Mouse (Mus musculus) stomach, embryonic 14.5 days (tissue): ENCODE results near the gene Ikzf1. TPM values are rescaled to one million over a fixed set of nuclear protein-coding genes. Genes with fewer than 3 reads are reported as not detected.

Experiments used
- ATAC-seq: fragments of 200-750 bp; cut with Nextera tagmentation; 2 replicates; pipeline ENCODE4 v1.8.0; 2017; ENCODE audit warnings: low read depth, moderate TSS enrichment; ENCODE audit not compliant: insufficient number of reproducible peaks, insufficient read depth, low FRiP score
- H3K27ac ChIP-seq: fragments of 300-500 bp; sonication (generic); 2 replicates; pipeline ENCODE4 v1.5.1; 2014; ENCODE audit warnings: mild to moderate bottlenecking, low read length, moderate library complexity, mixed read lengths
- H3K27me3 ChIP-seq: fragments of 300-500 bp; sonication (generic); 2 replicates; pipeline ENCODE4 v1.6.1; 2014; ENCODE audit warnings: low read length, control low read depth, mixed read lengths; ENCODE audit not compliant: control insufficient read depth, insufficient read depth
- H3K36me3 ChIP-seq: fragments of 300-500 bp; sonication (generic); 2 replicates; pipeline ENCODE4 v1.6.1; 2014; ENCODE audit warnings: mild to moderate bottlenecking, control low read depth, low read length, moderate library complexity, mixed read lengths; ENCODE audit not compliant: control insufficient read depth, insufficient read depth
- H3K4me1 ChIP-seq: fragments of 300-500 bp; sonication (generic); 2 replicates; pipeline ENCODE4 v1.6.1; 2014; ENCODE audit warnings: low read length, control low read depth, mixed read lengths; ENCODE audit not compliant: control insufficient read depth, insufficient read depth
- H3K4me2 ChIP-seq: fragments of 300-500 bp; sonication (generic); replicated peaks from 2 replicates; pipeline ENCODE4 v1.6.1; 2014; ENCODE audit warnings: low read depth, low read length, control low read depth
- H3K4me3 ChIP-seq: fragments of 300-500 bp; sonication (generic); 2 replicates; pipeline ENCODE4 v1.5.1; 2014; ENCODE audit warnings: low read depth, low read length, control low read depth
- H3K9ac ChIP-seq: fragments of 300-500 bp; sonication (generic); replicated peaks from 2 replicates; pipeline ENCODE4 v1.6.1; 2014; ENCODE audit warnings: low read depth, mild to moderate bottlenecking, control low read depth, low read length, moderate library complexity, mixed read lengths
- H3K9me3 ChIP-seq: fragments of 300-500 bp; sonication (generic); 2 replicates; pipeline ENCODE4 v1.6.1; 2016; ENCODE audit warnings: low read depth, low read length, control low read depth; ENCODE audit not compliant: control insufficient read depth
- WGBS: fragments of 180-500 bp; shearing (Covaris S2); extraction: QIAGEN DNeasy Blood & Tissue Kit; methylation state at CpG from one replicate; pipeline ENCODE4 v1.1.7; 2014; 5-methylcytosine and 5-hydroxymethylcytosine counted together
- polyA plus RNA-seq: library from polyadenylated mRNA; unstranded; fragments of >200 nt; fragmentation: Nextera tagmentation; extraction: Ambion mirVana; gene quantifications from 2 replicates; pipeline ENCODE4 v1.2.1, GENCODE M21; 2014

Gene Ikzf1
- polyA plus RNA-seq, 1 experiment from 2014 or later, result 2.2 TPM

DNA sequence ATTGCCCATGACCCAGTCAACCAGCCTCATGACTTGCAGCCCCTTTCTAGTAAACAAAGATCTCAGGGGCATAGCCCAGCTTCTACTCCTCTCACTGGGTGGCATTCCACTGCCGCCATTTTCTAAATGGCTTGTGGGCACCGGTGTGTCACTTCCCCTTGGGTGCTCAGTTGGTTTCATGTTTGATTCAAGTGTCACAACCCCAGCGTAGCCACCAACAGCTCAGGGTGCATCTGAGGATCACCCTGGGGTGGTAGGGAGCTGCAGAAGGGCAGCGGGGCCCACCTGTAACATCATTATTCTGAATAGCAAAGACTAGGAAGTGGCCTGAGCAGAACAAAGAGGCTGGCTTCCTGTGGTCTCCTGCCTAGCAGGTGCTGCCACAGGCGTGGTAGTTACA lies 66.3 kb downstream of the Ikzf1 start:
- no peaks in the 10 kb centered on the region for H3K4me1 ChIP-seq
- no peak overlapping the region for H3K4me2 ChIP-seq
- H3K27ac ChIP-seq, result no peak overlapping the region
- no peaks in the 10 kb centered on the region for H3K36me3 ChIP-seq
- no peaks in the 10 kb centered on the region for H3K9me3 ChIP-seq
- no peak overlapping the region for H3K9ac ChIP-seq
- WGBS, result 87% methylated on average over 5 of the region's 5 CpGs
- no peak overlapping the region for H3K4me3 ChIP-seq
- no peaks in the 10 kb centered on the region for H3K27me3 ChIP-seq
- no peak for ATAC-seq

DNA sequence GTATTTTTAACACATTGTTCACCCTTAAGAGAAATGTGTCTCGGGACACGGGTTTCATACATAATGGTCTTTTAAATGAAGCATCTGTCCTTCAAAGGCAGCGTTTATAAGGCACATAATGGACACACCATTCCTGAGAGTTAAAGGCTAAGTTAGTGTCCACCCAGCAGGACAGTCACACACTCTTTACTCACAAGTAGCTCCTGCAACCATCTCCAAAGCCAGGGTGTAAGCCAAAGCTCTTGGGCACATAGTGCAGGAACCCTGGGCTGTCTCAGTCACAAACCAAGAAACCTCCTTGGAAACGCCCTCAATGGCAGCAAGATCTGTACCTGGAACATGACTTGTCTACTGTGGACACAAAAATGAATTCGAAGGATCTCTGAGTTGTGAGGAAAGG lies 68.1 kb downstream of the Ikzf1 start:
- Histone ChIP-seq H3K4me2 (no peak overlapping the region), H3K4me1 (no peaks in the 10 kb centered on the region), H3K9ac (no peak overlapping the region), H3K27me3 (no peaks in the 10 kb centered on the region), H3K4me3 (no peak overlapping the region), H3K36me3 (no peaks in the 10 kb centered on the region), H3K27ac (no peak overlapping the region), H3K9me3 (no peaks in the 10 kb centered on the region)
- no peak for ATAC-seq
- 78% methylated on average over 5 of the region's 5 CpGs for WGBS

GRCm38 (mm10) chr11:11758121-11758520 lies 73.3 kb downstream of the Ikzf1 start:
- Histone ChIP-seq H3K27ac (no peak overlapping the region), H3K4me3 (no peak overlapping the region), H3K27me3 (no peaks in the 10 kb centered on the region), H3K9ac (no peak overlapping the region), H3K4me1 (no peaks in the 10 kb centered on the region), H3K36me3 (no peaks in the 10 kb centered on the region), H3K4me2 (no peak overlapping the region), H3K9me3 (no peaks in the 10 kb centered on the region)
- WGBS, result 76% methylated on average over 6 of the region's 6 CpGs
- no peak for ATAC-seq

GRCm38 (mm10) chr11:11758883-11759282 lies 74.1 kb downstream of the Ikzf1 start:
- H3K27me3 ChIP-seq, result no peaks in the 10 kb centered on the region
- no peaks in the 10 kb centered on the region for H3K9me3 ChIP-seq
- no peak for ATAC-seq
- no peak overlapping the region for H3K27ac ChIP-seq
- no peaks in the 10 kb centered on the region for H3K4me1 ChIP-seq
- H3K4me3 ChIP-seq, result no peak overlapping the region
- no peak overlapping the region for H3K4me2 ChIP-seq
- no peaks in the 10 kb centered on the region for H3K36me3 ChIP-seq
- H3K9ac ChIP-seq, result no peak overlapping the region
- WGBS, result 90% methylated on average over 1 of the region's 1 CpGs

GRCm38 (mm10) chr11:11763211-11763666 lies 78.4 kb downstream of the Ikzf1 start:
- Histone ChIP-seq H3K9ac (no peak overlapping the region), H3K9me3 (no peaks in the 10 kb centered on the region), H3K27ac (no peak overlapping the region), H3K4me2 (no peak overlapping the region), H3K36me3 (no peaks in the 10 kb centered on the region), H3K4me1 (no peaks in the 10 kb centered on the region), H3K4me3 (no peak overlapping the region), H3K27me3 (no peaks in the 10 kb centered on the region)
- ATAC-seq, result no peak
- WGBS, result 70% methylated on average over 4 of the region's 4 CpGs

GRCm38 (mm10) chr11:11765414-11765813 lies 80.6 kb downstream of the Ikzf1 start:
- Histone ChIP-seq H3K4me3 (no peak overlapping the region), H3K27me3 (no peaks in the 10 kb centered on the region), H3K27ac (no peak overlapping the region), H3K4me1 (no peaks in the 10 kb centered on the region), H3K9ac (no peak overlapping the region), H3K9me3 (no peaks in the 10 kb centered on the region), H3K36me3 (no peaks in the 10 kb centered on the region), H3K4me2 (no peak overlapping the region)
- 79% methylated on average over 1 of the region's 1 CpGs for WGBS
- ATAC-seq, result no peak

GRCm38 (mm10) chr11:11766105-11766504 lies 81.3 kb downstream of the Ikzf1 start:
- Histone ChIP-seq H3K4me2 (no peak overlapping the region), H3K9me3 (no peaks in the 10 kb centered on the region), H3K27me3 (no peaks in the 10 kb centered on the region), H3K4me1 (no peaks in the 10 kb centered on the region), H3K4me3 (no peak overlapping the region), H3K36me3 (no peaks in the 10 kb centered on the region), H3K9ac (no peak overlapping the region), H3K27ac (no peak overlapping the region)
- no peak for ATAC-seq
- WGBS, result 100% methylated on average over 1 of the region's 1 CpGs

- Histone ChIP-seq H3K36me3 (no peaks in the 10 kb centered on the region), H3K4me1 (no peaks in the 10 kb centered on the region), H3K27me3 (no peaks in the 10 kb centered on the region), H3K9ac (no peak overlapping the region), H3K4me2 (no peak overlapping the region), H3K27ac (no peak overlapping the region), H3K9me3 (no peaks in the 10 kb centered on the region), H3K4me3 (no peak overlapping the region)
- no peak for ATAC-seq
Observed at GRCm38 (mm10) chr11:11766736-11767135, 81.9 kb downstream of the Ikzf1 start.

GRCm38 (mm10) chr11:11768057-11768456 lies 83.3 kb downstream of the Ikzf1 start:
- Histone ChIP-seq H3K27me3 (no peaks in the 10 kb centered on the region), H3K4me3 (no peak overlapping the region), H3K9ac (no peak overlapping the region), H3K4me1 (no peaks in the 10 kb centered on the region), H3K9me3 (no peaks in the 10 kb centered on the region), H3K4me2 (no peak overlapping the region), H3K27ac (no peak overlapping the region), H3K36me3 (no peaks in the 10 kb centered on the region)
- ATAC-seq, result no peak
- WGBS, result 92% methylated on average over 2 of the region's 2 CpGs
